Mouse (Mus musculus) embryonic fibroblast, embryonic 13.5 days (primary cell): ENCODE results near the gene Rims3. TPM values are rescaled to one million over a fixed set of nuclear protein-coding genes. Genes with fewer than 3 reads are reported as not detected.

ENCODE experiments used
- H3K27ac ChIP-seq: 2 replicates; pipeline ENCODE4 v1.5.1; 2012; ENCODE audit warnings: low read length, control low read depth, inconsistent platforms; ENCODE audit not compliant: insufficient read depth
- H3K4me1 ChIP-seq: 2 replicates; pipeline ENCODE4 v1.6.1; 2011; ENCODE audit warnings: low read length; ENCODE audit not compliant: control insufficient read depth, insufficient read depth
- H3K4me3 ChIP-seq: 2 replicates; pipeline ENCODE4 v1.5.1; 2011; ENCODE audit warnings: mild to moderate bottlenecking, control low read depth, low read length; ENCODE audit not compliant: insufficient read depth
- CTCF ChIP-seq: IDR thresholded peaks from 2 replicates; pipeline ENCODE4 v1.5.1; 2011; ENCODE audit warnings: mild to moderate bottlenecking, control low read depth, low read length, moderate library complexity, borderline replicate concordance; ENCODE audit not compliant: insufficient read depth
- POLR2A ChIP-seq: IDR thresholded peaks from 2 replicates; pipeline ENCODE4 v1.6.1; 2011; ENCODE audit warnings: low read depth, mild to moderate bottlenecking, control low read depth, low read length, moderate library complexity
- polyA plus RNA-seq: library from polyadenylated mRNA; stranded (reverse); fragments of >200 nt; gene quantifications from 2 replicates; pipeline ENCODE4 v1.2.4, GENCODE M21; 2011; ENCODE audit warnings: low read depth; ENCODE audit not compliant: missing spikeins, insufficient read length

Rims3 gene
- polyA plus RNA-seq, 1 experiment: not detected

- H3K4me1 ChIP-seq: no peaks in the 10 kb centered on the region
- TF ChIP-seq CTCF: no peak
- TF ChIP-seq POLR2A: no peak
- H3K27ac ChIP-seq: no peak overlapping the region
- H3K4me3 ChIP-seq: no peak overlapping the region
These were observed 36.3 kb downstream of the Rims3 start for GRCm38 (mm10) chr4:120890754-120891440.

GRCm38 (mm10) chr4:120891960-120892359, 37.3 kb downstream of the Rims3 start:
- Histone ChIP-seq H3K27ac (no peak overlapping the region), H3K4me1 (no peaks in the 10 kb centered on the region), H3K4me3 (no peak overlapping the region)
- TF ChIP-seq CTCF (no peak), POLR2A (no peak)

- H3K4me1 ChIP-seq: no peaks in the 10 kb centered on the region
- H3K27ac ChIP-seq: no peak overlapping the region
- H3K4me3 ChIP-seq: no peak overlapping the region
- TF ChIP-seq CTCF: no peak
- TF ChIP-seq POLR2A: no peak
These were observed 37.9 kb downstream of the Rims3 start for GRCm38 (mm10) chr4:120892516-120892915.

- Histone ChIP-seq H3K27ac (no peak overlapping the region), H3K4me3 (no peak overlapping the region), H3K4me1 (no peaks in the 10 kb centered on the region)
- TF ChIP-seq POLR2A: no peak
- TF ChIP-seq CTCF: no peak
These were observed 39.2 kb downstream of the Rims3 start for GRCm38 (mm10) chr4:120893656-120894401.

- Histone ChIP-seq H3K27ac (no peak overlapping the region), H3K4me1 (no peaks in the 10 kb centered on the region), H3K4me3 (no peak overlapping the region)
- no peak for TF ChIP-seq CTCF
These were observed 40.0 kb downstream of the Rims3 start for GRCm38 (mm10) chr4:120894584-120894983.

- no peaks in the 10 kb centered on the region for H3K4me1 ChIP-seq
- H3K4me3 ChIP-seq: no peak overlapping the region
- TF ChIP-seq CTCF: no peak
- TF ChIP-seq POLR2A: no peak
- H3K27ac ChIP-seq: no peak overlapping the region
These were observed 40.6 kb downstream of the Rims3 start for GRCm38 (mm10) chr4:120895226-120895625.

GRCm38 (mm10) chr4:120895810-120896584, 41.4 kb downstream of the Rims3 start:
- no peak for TF ChIP-seq POLR2A
- no peak for TF ChIP-seq CTCF
- Histone ChIP-seq H3K4me1 (no peaks in the 10 kb centered on the region), H3K27ac (no peak overlapping the region), H3K4me3 (no peak overlapping the region)

- Histone ChIP-seq H3K4me1 (no peaks in the 10 kb centered on the region), H3K4me3 (no peak overlapping the region), H3K27ac (no peak overlapping the region)
- TF ChIP-seq POLR2A: no peak
- no peak for TF ChIP-seq CTCF
These were observed 49.9 kb downstream of the Rims3 start for GRCm38 (mm10) chr4:120904533-120904932.

GRCm38 (mm10) chr4:120905644-120906043, 51.0 kb downstream of the Rims3 start:
- H3K27ac ChIP-seq: no peak overlapping the region
- H3K4me1 ChIP-seq: no peaks in the 10 kb centered on the region
- TF ChIP-seq POLR2A (no peak), CTCF (no peak)
- H3K4me3 ChIP-seq: no peak overlapping the region
